ENCODE assay signal across 11 mouse cellular contexts in genomic region chr9:33681129-33681528, GRCm38 (mm10).
A peak's percentile ranks its signal among the peaks of the same experiment; 100 is the strongest.
DNase-seq lines count a peak whose midpoint lies in the region.
"Had no signal": no experiment of that assay in that cellular context is flagged by ENCODE, and none has a peak within 500 bp of the region (broad histone marks: within the 10 kb centered on the region; RNA-seq: fewer than 3 reads in every experiment).

No protein-coding gene starts in this region.

- DNase-seq in lung, postnatal 25 days (ENCODE audit: low spot score): peak; percentile 24
- no peak for DNase-seq in lung, postnatal 4 days
- peak; percentile 19 for DNase-seq in cerebellum, adult 8-10 months
- DNase-seq in heart, postnatal 4 days: peak; percentile 4
- DNase-seq in right cerebral cortex, postnatal 25 days: peak; percentile 4
- DNase-seq in spleen, postnatal 14 days (ENCODE audit: low spot score in 2 of 2): no peak
- no peak for DNase-seq in urinary bladder, adult 18-20 months (ENCODE audit: low spot score in 2 of 2)
- DNase-seq: adrenal gland, postnatal 10 days; gastrocnemius, adult 2 months; spleen, adult 18-20 months; thymus, postnatal 4 days had no signal

Comparison
In these comparisons a context has a peak if more than half of its experiments do, and no peak if none do; other contexts are left out.
1. DNase-seq: peak in lung, postnatal 25 days (single experiment), cerebellum, adult 8-10 months (single experiment), heart, postnatal 4 days (single experiment) and right cerebral cortex, postnatal 25 days (single experiment); none in lung, postnatal 4 days (0 of 2), spleen, postnatal 14 days (0 of 2) and urinary bladder, adult 18-20 months (0 of 2).